Mouse (Mus musculus): Measurements from ENCODE around the gene Rfc5.
"Not testable (repeated sequence)": the region's sequence is repeated elsewhere in the genome, so short reads cannot be mapped to it uniquely, and the experiment has no call there.

Rfc5 gene

DNA sequence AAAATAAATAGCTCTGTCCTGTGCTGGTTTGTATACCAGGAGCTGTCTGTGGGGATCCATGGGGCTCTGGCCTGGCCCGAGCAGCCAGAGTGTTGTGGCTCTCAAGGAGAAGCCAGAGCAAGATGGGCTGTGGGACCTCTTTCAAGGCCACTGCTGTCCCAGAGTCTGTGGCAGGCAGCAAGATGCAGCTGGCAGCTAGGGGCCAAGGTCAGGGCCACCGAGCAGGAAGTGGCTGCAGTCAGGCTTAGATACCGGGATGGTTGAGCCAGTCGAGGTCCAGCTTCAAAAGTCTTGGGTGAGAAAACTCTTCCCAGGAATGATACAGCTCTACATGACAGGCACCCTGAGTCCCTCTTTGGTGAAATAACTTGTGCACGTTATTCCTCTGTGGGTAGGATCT, 41.8 kb downstream of the Rfc5 start:
- DNase-seq: no peak

DNA sequence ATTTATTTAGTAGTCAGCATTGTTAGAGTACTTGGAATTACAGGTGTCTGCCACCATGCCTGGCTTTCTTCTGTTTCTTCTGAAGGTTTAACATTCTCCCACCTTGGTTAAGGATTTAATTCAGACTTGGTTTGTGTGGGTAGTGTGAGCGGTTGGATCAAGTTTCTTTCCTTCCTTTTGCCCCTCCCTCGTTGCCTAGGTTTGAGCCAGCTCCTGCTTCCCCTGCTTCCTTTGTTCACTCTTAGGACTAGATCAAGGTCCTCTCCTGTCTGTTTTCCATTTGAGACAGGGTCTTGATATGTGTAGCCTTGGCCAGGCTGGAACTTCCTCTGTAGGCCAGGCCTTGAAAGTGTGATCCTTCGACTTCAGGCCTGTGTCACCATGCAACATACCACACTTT, 42.6 kb downstream of the Rfc5 start:
- DNase-seq: no peak

DNA sequence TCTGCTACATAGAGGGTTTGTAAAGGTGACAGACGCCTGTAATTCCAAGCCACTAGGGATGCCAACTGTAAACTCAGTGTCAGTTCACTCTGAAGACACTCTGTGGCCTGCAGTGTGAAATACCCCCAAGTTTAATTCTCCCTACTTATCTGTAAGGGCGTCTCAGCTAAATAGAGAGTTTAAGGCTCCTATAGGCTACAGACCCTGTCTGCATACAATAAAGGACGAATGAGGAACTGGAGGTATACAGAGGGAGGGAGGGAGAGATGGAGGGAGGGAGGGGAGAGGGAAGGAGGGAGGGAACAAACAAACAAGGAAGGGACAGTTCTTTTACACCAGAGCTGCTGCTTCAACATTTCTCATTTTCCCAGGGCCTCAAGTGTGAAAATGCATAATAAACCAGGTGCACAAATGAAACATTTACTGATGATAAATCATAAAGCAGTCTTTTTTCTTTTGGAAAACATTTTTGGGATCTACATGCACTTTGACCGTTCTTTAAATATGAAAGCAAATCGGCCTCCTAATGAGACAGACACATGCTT, 43.3 kb downstream of the Rfc5 start:
- no peak for DNase-seq

- not testable (repeated sequence) for DNase-seq
These were observed 44.4 kb downstream of the Rfc5 start for GRCm38 (mm10) chr5:117344496-117344895.

DNA sequence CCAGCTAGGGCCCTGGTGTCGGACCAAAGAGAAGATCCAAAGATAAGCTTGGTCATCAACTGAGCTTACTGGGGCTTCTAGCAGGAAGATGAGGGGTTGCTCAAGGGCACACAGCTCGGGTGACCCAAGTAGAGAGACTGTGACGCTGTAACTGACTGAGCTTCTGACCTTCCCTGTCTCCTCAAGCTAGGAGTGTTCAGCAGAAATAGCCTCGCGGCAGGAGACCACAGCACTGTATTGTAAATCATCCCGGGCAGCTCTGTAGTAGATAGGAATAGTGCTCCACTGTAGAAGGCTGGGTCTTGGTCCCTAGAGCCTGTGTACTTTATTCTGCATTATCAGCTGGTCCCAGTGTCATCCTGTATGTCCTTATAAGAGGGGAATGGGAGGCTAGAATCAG, 47.0 kb downstream of the Rfc5 start:
- no peak for DNase-seq

GRCm38 (mm10) chr5:117340081-117340480, 48.8 kb downstream of the Rfc5 start:
- no peak for DNase-seq

DNA sequence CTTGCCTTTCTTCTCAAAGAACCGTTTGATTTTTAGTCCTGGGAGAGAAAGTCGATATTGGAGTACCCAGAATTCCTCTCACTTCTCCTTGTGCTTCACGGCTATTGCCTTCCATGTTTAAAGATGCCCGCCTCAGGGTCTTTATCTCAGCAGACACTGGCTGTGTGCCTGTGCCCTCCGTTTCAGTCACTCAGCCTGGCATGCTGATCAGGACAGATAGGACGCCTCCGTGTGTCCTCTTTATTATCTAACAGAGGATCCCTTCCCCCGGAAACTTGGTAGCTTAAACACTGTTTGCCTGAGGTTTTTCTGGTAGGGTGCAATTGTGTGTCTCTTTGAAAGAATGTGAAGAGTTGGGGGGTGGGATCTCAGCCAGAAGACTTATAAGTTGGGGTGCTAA, 50.3 kb downstream of the Rfc5 start:
- DNase-seq: no peak

GRCm38 (mm10) chr5:117337999-117338398, 50.8 kb downstream of the Rfc5 start:
- DNase-seq: no peak

DNA sequence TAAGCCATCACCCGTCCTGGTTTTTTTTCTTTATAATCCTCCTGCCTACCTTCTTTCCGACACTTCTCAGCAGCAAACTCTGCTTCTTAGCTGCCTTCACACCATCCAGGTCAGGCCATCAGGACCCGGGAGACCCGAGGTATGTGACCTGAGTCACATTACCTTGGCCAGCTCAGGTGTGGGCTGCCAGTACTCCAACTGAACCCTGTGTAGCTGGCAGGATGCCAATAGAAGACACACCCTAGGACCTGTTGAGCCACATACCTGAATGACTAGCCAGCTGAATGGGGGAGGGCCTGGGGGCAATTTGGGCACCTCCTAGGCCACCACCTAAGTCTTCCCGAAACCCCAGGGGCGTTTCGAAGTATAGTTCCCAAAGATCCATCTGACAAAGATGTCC, 58.4 kb downstream of the Rfc5 start:
- DNase-seq: no peak

Data from spleen, adult 18-20 months (tissue).